Comparison of ENCODE assay signal across 13 mouse cellular contexts in the genomic region with DNA sequence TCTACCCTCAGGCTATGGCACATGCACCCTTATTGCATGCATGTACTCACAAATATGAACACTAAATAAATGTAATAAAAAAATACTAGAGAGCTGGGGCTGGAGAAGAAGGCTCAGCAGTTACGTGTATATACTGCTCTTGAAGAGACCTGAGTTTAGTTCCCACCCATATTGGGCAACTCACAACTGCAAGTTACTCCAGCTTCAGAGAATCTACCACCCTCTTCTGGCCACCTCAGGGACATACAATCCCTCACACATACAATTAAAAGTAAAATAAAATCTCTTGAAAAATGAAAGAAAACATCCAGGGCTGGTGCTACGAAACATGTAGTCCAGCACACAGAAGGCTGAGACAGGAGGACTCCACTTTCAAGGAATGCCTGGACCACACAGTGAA. TPM values are rescaled to one million over a fixed set of nuclear protein-coding genes. Genes with fewer than 3 reads are reported as not detected.
DNase-seq lines count a peak whose midpoint lies in the region; ATAC-seq and TF ChIP-seq lines count a peak whose summit lies in the region.
"Had no signal": no experiment of that assay in that cellular context is flagged by ENCODE, and none has a peak within 500 bp of the region (broad histone marks: within the 10 kb centered on the region; RNA-seq: fewer than 3 reads in every experiment).

No protein-coding gene starts in this region.

- TF ChIP-seq EP300 in ES-Bruce4 (IDR thresholded peaks at IDR 0.05; ENCODE audit: insufficient read depth, low read depth, low read length): no peak

- no peak for ATAC-seq in kidney, embryonic 15.5 days (replicated peaks; ENCODE audit: low FRiP score)
- ATAC-seq in hematopoietic stem cell, adult 5-6 weeks (replicated peaks in 1 of 2; ENCODE audit: insufficient read depth in 1 of 2, low FRiP score in 2 of 2, low TSS enrichment in 1 of 2, low read depth in 1 of 2, poor library complexity in 2 of 2, severe bottlenecking in 2 of 2): peak; percentile 59 to 61; a peak in 1 of 4 replicates

- H3K4me2 ChIP-seq in kidney, embryonic 15.5 days: no peak overlapping the region

- WGBS in kidney, adult 2 months: 63% methylated on average over 2 of the region's 2 CpGs
- WGBS in kidney, embryonic 15.5 days: 83% methylated on average over 2 of the region's 2 CpGs

- H3K4me1 ChIP-seq in kidney, adult 2 months (ENCODE audit: control insufficient read depth, insufficient read depth, low read length): no peaks in the 10 kb centered on the region; the same call in 1 of the 2 replicates
- peaks cover 15% of the 10 kb centered on the region for H3K4me1 ChIP-seq in kidney, embryonic 15.5 days
- peaks cover 2% of the 10 kb centered on the region for H3K4me1 ChIP-seq in ES-Bruce4 (ENCODE audit: control insufficient read depth, insufficient read depth, low read length)

- no peak overlapping the region for H3K27ac ChIP-seq in kidney, adult 2 months (ENCODE audit: insufficient read depth, low read depth, low read length)
- no peak overlapping the region for H3K27ac ChIP-seq in kidney, embryonic 15.5 days
- H3K27ac ChIP-seq in ES-Bruce4 (ENCODE audit: insufficient read depth, low read length): peak overlapping the region; percentile 51; the same call in 1 of the 2 replicates

- TF ChIP-seq CTCF in kidney, adult 2 months (conservative IDR thresholded peaks at IDR 0.05; ENCODE audit: insufficient read depth, insufficient read length, low read depth, low read length): 0 out of 2 replicates have a peak, but pooled peaks have one; percentile 13
- no peak for TF ChIP-seq CTCF in ES-Bruce4 (IDR thresholded peaks at IDR 0.05; ENCODE audit: low read depth, low read length)

- no peak for DNase-seq in kidney, adult 2 months
- DNase-seq in 416B (ENCODE audit: low read depth): peak; percentile 85
- DNase-seq in cerebellum, adult 11-12 months: no peak
- no peak for DNase-seq in urinary bladder, postnatal 36 days (ENCODE audit: low spot score in 2 of 2)
- DNase-seq in frontal cortex, postnatal 25 days (ENCODE audit: low spot score in 2 of 2): no peak
- DNase-seq: cerebellum, postnatal 25 days; kidney, adult 8-10 months; lung, adult 2 months had no signal

- H3K4me3 ChIP-seq in kidney, adult 2 months (ENCODE audit: insufficient read depth, low read depth, low read length): no peak overlapping the region
- H3K4me3 ChIP-seq in kidney, embryonic 15.5 days (replicated peaks): no peak overlapping the region
- H3K4me3 ChIP-seq in ES-Bruce4 (ENCODE audit: low read depth, low read length): no peak overlapping the region

- no peaks in the 10 kb centered on the region for H3K27me3 ChIP-seq in kidney, adult 2 months (replicated peaks; ENCODE audit: control insufficient read depth, insufficient read depth, low read length)
- H3K27me3 ChIP-seq in kidney, embryonic 15.5 days: no peaks in the 10 kb centered on the region
- no peaks in the 10 kb centered on the region for H3K27me3 ChIP-seq in ES-Bruce4 (ENCODE audit: control insufficient read depth, insufficient read depth, low read length, poor library complexity, severe bottlenecking)

- H3K9ac ChIP-seq in kidney, embryonic 15.5 days: no peak overlapping the region
- no peak overlapping the region for H3K9ac ChIP-seq in ES-Bruce4 (ENCODE audit: low read depth, poor library complexity, severe bottlenecking)

- no peak for TF ChIP-seq POLR2A in kidney, adult 2 months (IDR thresholded peaks at IDR 0.05; ENCODE audit: low read depth, low read length)
- TF ChIP-seq POLR2A in ES-Bruce4 (IDR thresholded peaks at IDR 0.05; ENCODE audit: insufficient read depth, low read length): no peak

- no peaks in the 10 kb centered on the region for H3K9me3 ChIP-seq in kidney, embryonic 15.5 days (replicated peaks)
- no peaks in the 10 kb centered on the region for H3K9me3 ChIP-seq in ES-Bruce4 (replicated peaks; ENCODE audit: control insufficient read depth, insufficient read depth, low read length, poor library complexity, severe bottlenecking)

- H3K36me3 ChIP-seq in kidney, adult 2 months (ENCODE audit: control insufficient read depth, insufficient read depth, low read length): peaks cover 4% of the 10 kb centered on the region; the same call in 1 of the 2 replicates
- peaks cover 42% of the 10 kb centered on the region for H3K36me3 ChIP-seq in kidney, embryonic 15.5 days
- H3K36me3 ChIP-seq in ES-Bruce4 (ENCODE audit: control insufficient read depth, insufficient read depth, low read length, poor library complexity, severe bottlenecking): peaks cover 13% of the 10 kb centered on the region

RNA-seq across cellular contexts. Expression of a gene that starts 1.8 kb away (rescaled TPM):
- polyA plus RNA-seq in kidney, adult 2 months (2012; rRNA removed): 23.6 and 34.5 TPM in 2 replicates
- polyA plus RNA-seq in kidney, embryonic 15.5 days (2015; fragmentation: Nextera tagmentation; extraction: Ambion mirVana): 3.6 and 5.3 TPM in 2 replicates
- polyA plus RNA-seq in ES-Bruce4 (2011; ENCODE audit: insufficient read depth, insufficient read length, low read depth, missing spikeins): 2.5 and 2.8 TPM in 2 replicates
- total RNA-seq in hematopoietic stem cell, adult 5-6 weeks (2017): not detected in 2 replicates
- total RNA-seq: gastrocnemius, adult 18-20 months; monocyte, adult 5-6 weeks had no signal

RNA-seq across cellular contexts. Expression of a gene that starts 11.5 kb away (rescaled TPM):
- 1,228 and 1,575 TPM in 2 replicates for polyA plus RNA-seq in kidney, adult 2 months (2012; rRNA removed)
- 1,049 and 1,131 TPM in 2 replicates for polyA plus RNA-seq in kidney, embryonic 15.5 days (2015; fragmentation: Nextera tagmentation; extraction: Ambion mirVana)
- 540 and 569 TPM in 2 replicates for polyA plus RNA-seq in ES-Bruce4 (2011; ENCODE audit: insufficient read depth, insufficient read length, low read depth, missing spikeins)
- total RNA-seq in hematopoietic stem cell, adult 5-6 weeks (2017): 272 and 375 TPM in 2 replicates

RNA-seq across cellular contexts. Expression of a gene that starts 15.7 kb away (rescaled TPM):
- 1.3 and 1.4 TPM in 2 replicates for polyA plus RNA-seq in kidney, adult 2 months (2012; rRNA removed)
- 0.36 and 0.63 TPM in 2 replicates for polyA plus RNA-seq in kidney, embryonic 15.5 days (2015; fragmentation: Nextera tagmentation; extraction: Ambion mirVana)
- polyA plus RNA-seq in ES-Bruce4 (2011; ENCODE audit: insufficient read depth, insufficient read length, low read depth, missing spikeins): 20.3 and 22.7 TPM in 2 replicates
- total RNA-seq in hematopoietic stem cell, adult 5-6 weeks (2017): not detected in 2 replicates
- total RNA-seq: gastrocnemius, adult 18-20 months had no signal

RNA-seq across cellular contexts. Expression of a gene that starts 21.2 kb away (rescaled TPM):
- polyA plus RNA-seq in kidney, adult 2 months (2012; rRNA removed): not detected in 2 replicates
- polyA plus RNA-seq in kidney, embryonic 15.5 days (2015; fragmentation: Nextera tagmentation; extraction: Ambion mirVana): not detected in 2 replicates
- 2.8 and 3.3 TPM in 2 replicates for polyA plus RNA-seq in ES-Bruce4 (2011; ENCODE audit: insufficient read depth, insufficient read length, low read depth, missing spikeins)
- not detected in 2 replicates for total RNA-seq in hematopoietic stem cell, adult 5-6 weeks (2017)
- total RNA-seq: gastrocnemius, adult 18-20 months; monocyte, adult 5-6 weeks had no signal
- polyA plus RNA-seq: lung, adult 2 months had no signal

RNA-seq across cellular contexts. Expression of a gene that starts 25.9 kb away (rescaled TPM):
- 26.7 and 31.6 TPM in 2 replicates for polyA plus RNA-seq in kidney, adult 2 months (2012; rRNA removed)
- polyA plus RNA-seq in kidney, embryonic 15.5 days (2015; fragmentation: Nextera tagmentation; extraction: Ambion mirVana): 6.7 and 10.9 TPM in 2 replicates
- polyA plus RNA-seq in ES-Bruce4 (2011; ENCODE audit: insufficient read depth, insufficient read length, low read depth, missing spikeins): 70.2 and 81.4 TPM in 2 replicates
- 18.7 and 26.5 TPM in 2 replicates for total RNA-seq in hematopoietic stem cell, adult 5-6 weeks (2017)
